Mouse (Mus musculus) ES-Bruce4 (cell line): ENCODE data around the gene Trio. TPM values are rescaled to one million over a fixed set of nuclear protein-coding genes. Genes with fewer than 3 reads are reported as not detected.

Experiments used
- H3K27ac ChIP-seq: 2 replicates; pipeline ENCODE4 v1.5.1; 2012; ENCODE audit warnings: low read length, inconsistent platforms; ENCODE audit not compliant: insufficient read depth
- H3K27me3 ChIP-seq: 2 replicates; pipeline ENCODE4 v1.6.1; 2012; ENCODE audit warnings: mild to moderate bottlenecking, low read length, inconsistent platforms; ENCODE audit not compliant: control insufficient read depth, poor library complexity, insufficient read depth, severe bottlenecking
- H3K36me3 ChIP-seq: 2 replicates; pipeline ENCODE4 v1.6.1; 2012; ENCODE audit warnings: inconsistent platforms, mild to moderate bottlenecking, low read length, moderate library complexity; ENCODE audit not compliant: control insufficient read depth, poor library complexity, insufficient read depth, severe bottlenecking
- H3K4me1 ChIP-seq: one replicate; pipeline ENCODE4 v1.8.1; 2011; ENCODE audit warnings: low read length; ENCODE audit not compliant: control insufficient read depth, insufficient read depth
- H3K4me3 ChIP-seq: 2 replicates; pipeline ENCODE4 v1.5.1; 2011; ENCODE audit warnings: low read depth, mild to moderate bottlenecking, low read length
- H3K9ac ChIP-seq: 2 replicates; pipeline ENCODE4 v1.6.1; 2012; ENCODE audit warnings: low read depth, mild to moderate bottlenecking, inconsistent platforms; ENCODE audit not compliant: poor library complexity, severe bottlenecking
- H3K9me3 ChIP-seq: replicated peaks from 2 replicates; pipeline ENCODE4 v1.6.1; 2012; ENCODE audit warnings: mild to moderate bottlenecking, low read length, inconsistent platforms; ENCODE audit not compliant: control insufficient read depth, poor library complexity, insufficient read depth, severe bottlenecking
- CTCF ChIP-seq: IDR thresholded peaks from one replicate; pipeline ENCODE4 v1.8.1; 2011; ENCODE audit warnings: low read depth, low read length
- EP300 ChIP-seq: IDR thresholded peaks from 2 replicates; pipeline ENCODE4 v1.6.1; 2011; ENCODE audit warnings: low read depth, low read length; ENCODE audit not compliant: insufficient read depth
- POLR2A ChIP-seq: IDR thresholded peaks from one replicate; pipeline ENCODE4 v1.8.1; 2011; ENCODE audit warnings: low read length; ENCODE audit not compliant: insufficient read depth
- polyA plus RNA-seq: library from polyadenylated mRNA; stranded (reverse); fragments of >200 nt; gene quantifications from 2 replicates; pipeline ENCODE4 v1.2.4, GENCODE M21; 2011; ENCODE audit warnings: low read depth; ENCODE audit not compliant: missing spikeins, insufficient read depth, insufficient read length

The Trio gene
- polyA plus RNA-seq, 1 experiment, result 62.2 TPM

GRCm38 (mm10) chr15:27778256-27778655 is 247.4 kb downstream of the Trio start:
- H3K9me3 ChIP-seq, result no peaks in the 10 kb centered on the region
- no peak overlapping the region for H3K9ac ChIP-seq
- no peak overlapping the region for H3K27ac ChIP-seq
- no peaks in the 10 kb centered on the region for H3K36me3 ChIP-seq
- TF ChIP-seq CTCF (no peak), POLR2A (no peak)
- no peak overlapping the region for H3K4me3 ChIP-seq
- H3K27me3 ChIP-seq, result no peaks in the 10 kb centered on the region
- no peaks in the 10 kb centered on the region for H3K4me1 ChIP-seq

DNA sequence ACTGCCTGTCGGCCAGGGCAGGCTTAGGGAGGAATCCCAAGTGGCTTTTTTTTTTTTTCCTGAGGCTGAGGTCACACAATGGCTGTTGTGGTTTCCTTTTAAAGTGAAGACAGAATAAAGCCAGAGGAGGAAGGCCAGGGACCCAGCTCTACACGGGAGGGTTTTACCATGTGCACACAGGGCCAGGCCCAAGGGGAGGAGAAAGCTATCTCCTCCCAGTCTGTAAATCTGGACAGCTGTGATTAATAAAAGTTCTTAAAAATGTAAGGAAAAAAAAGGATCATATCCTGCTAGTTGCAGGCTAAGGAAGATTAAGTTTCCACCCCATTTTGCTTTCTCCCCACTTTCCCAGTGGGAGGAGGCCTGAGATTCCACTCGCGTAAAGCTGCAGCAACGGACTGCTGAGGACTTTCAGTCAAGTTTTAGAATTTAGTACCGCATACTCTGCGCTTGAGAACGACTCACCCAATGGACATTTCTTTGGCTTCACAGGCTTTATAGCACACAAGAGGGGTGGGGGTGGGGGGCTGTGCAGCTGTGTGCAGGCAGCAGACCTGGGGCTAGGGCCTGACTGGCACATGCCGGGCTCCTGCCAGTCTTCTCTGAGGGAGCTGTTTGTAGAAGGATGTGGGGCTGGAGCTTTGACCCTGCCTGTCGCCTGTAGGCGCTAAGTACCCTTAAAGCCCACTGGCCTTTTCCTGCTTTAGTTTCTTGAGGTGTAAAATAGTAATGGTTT is 248.0 kb downstream of the Trio start:
- H3K27ac ChIP-seq, result no peak overlapping the region
- H3K4me3 ChIP-seq, result no peak overlapping the region
- H3K36me3 ChIP-seq, result no peaks in the 10 kb centered on the region
- H3K9ac ChIP-seq, result no peak overlapping the region
- no peaks in the 10 kb centered on the region for H3K27me3 ChIP-seq
- TF ChIP-seq EP300, result no peak
- TF ChIP-seq POLR2A, result no peak
- H3K4me1 ChIP-seq, result no peaks in the 10 kb centered on the region
- no peaks in the 10 kb centered on the region for H3K9me3 ChIP-seq

DNA sequence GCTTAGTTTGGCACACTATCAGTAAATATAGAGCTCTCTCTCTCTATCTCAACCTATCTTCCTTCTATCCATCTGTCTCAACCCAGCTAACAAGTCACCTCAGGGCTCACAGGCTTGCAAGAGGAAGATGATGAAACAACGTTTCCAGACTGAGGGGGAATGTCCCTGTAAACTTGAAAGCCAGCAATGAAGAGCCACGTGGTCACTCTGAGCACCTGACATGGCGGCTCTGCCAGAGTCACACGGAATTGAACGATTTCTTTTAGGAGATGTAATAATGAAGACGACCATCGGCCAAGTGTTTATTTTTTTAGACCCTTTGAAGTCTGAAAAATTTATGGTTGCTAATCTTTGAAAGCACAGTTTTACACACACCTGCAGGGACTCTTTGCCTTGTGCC is 251.2 kb downstream of the Trio start:
- H3K27ac ChIP-seq, result no peak overlapping the region
- H3K27me3 ChIP-seq, result no peaks in the 10 kb centered on the region
- H3K9ac ChIP-seq, result no peak overlapping the region
- no peak for TF ChIP-seq EP300
- TF ChIP-seq POLR2A, result no peak
- TF ChIP-seq CTCF, result no peak
- H3K4me3 ChIP-seq, result no peak overlapping the region
- no peaks in the 10 kb centered on the region for H3K9me3 ChIP-seq
- H3K4me1 ChIP-seq, result no peaks in the 10 kb centered on the region
- H3K36me3 ChIP-seq, result no peaks in the 10 kb centered on the region

DNA sequence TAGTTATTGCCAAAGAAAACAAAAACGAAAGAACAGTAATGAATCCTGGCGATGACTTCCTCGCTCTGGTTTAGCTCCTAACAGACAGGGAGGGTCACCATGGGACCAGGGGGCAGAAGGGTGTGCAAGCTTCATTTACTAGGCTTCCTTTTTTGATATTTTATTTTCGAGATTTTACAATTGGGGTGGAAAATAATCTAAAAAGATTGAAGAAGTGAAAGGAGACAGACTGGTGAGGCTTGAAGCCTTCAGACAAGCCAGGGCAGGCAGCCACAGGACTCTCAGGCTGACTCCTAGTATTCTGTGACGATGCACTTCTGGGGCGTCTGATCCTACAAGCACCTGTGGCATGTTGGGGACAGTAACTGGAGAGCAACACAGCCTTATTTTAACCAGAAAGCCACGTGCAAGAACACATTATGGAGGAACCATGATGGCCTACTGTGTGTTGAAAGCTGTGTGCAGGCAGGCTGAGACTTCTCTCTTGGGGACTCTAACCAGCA is 253.5 kb downstream of the Trio start:
- no peaks in the 10 kb centered on the region for H3K36me3 ChIP-seq
- no peak overlapping the region for H3K27ac ChIP-seq
- no peak overlapping the region for H3K4me3 ChIP-seq
- no peak for TF ChIP-seq POLR2A
- no peak for TF ChIP-seq EP300
- no peak for TF ChIP-seq CTCF
- H3K27me3 ChIP-seq, result no peaks in the 10 kb centered on the region
- H3K4me1 ChIP-seq, result no peaks in the 10 kb centered on the region
- H3K9me3 ChIP-seq, result no peaks in the 10 kb centered on the region
- no peak overlapping the region for H3K9ac ChIP-seq

GRCm38 (mm10) chr15:27771581-27771980 is 254.1 kb downstream of the Trio start:
- Histone ChIP-seq H3K4me1 (no peaks in the 10 kb centered on the region), H3K9ac (no peak overlapping the region), H3K4me3 (no peak overlapping the region), H3K36me3 (no peaks in the 10 kb centered on the region), H3K27me3 (no peaks in the 10 kb centered on the region), H3K9me3 (no peaks in the 10 kb centered on the region), H3K27ac (no peak overlapping the region)
- TF ChIP-seq POLR2A (no peak), CTCF (no peak), EP300 (no peak)

DNA sequence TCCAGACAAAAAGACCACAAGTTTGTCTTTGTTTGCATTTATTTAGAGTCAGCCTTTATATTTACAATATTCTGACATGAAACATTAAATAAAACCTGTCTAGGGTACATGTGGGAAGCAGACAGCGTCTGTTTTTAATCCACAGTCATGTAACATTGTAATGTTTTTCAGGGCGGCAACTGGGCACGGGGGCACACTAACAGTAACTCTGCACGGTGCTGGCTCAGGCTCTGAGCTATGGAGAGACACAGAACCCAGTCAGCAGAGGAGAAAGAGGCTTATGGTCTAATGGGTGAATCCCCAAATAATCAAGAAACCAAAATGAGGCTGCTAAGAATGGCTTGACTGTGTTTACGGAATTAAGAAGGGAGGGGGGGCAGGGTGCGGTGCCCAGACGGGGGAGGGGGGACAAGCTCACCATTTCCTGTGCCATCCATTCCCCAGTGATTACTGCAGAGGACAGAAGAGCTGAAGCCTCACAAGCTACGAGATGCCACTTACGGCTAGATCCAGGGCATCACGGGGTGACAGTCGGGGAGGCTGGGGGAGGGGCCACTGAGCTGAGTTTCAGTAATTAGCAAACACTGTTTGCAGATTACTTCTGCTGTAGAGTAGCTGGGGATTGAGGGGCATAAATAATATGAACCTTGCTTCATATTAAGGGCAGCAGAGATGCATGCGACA is 255.0 kb downstream of the Trio start:
- Histone ChIP-seq H3K4me3 (no peak overlapping the region), H3K9ac (no peak overlapping the region), H3K4me1 (no peaks in the 10 kb centered on the region), H3K27me3 (no peaks in the 10 kb centered on the region), H3K36me3 (no peaks in the 10 kb centered on the region), H3K9me3 (no peaks in the 10 kb centered on the region), H3K27ac (no peak overlapping the region)
- TF ChIP-seq POLR2A (no peak), EP300 (no peak), CTCF (no peak)
